Mouse (Mus musculus): ENCODE results near the gene Acyp2.

- TF ChIP-seq CTCF (conservative IDR thresholded peaks at IDR 0.05; ENCODE audit: insufficient read depth, insufficient read length, low read depth, low read length) (no peak), POLR2A (IDR thresholded peaks at IDR 0.05; ENCODE audit: low read depth, low read length) (no peak)
These were observed 152.2 kb downstream of the Acyp2 start for GRCm38 (mm10) chr11:30497151-30497550.
